Mouse (Mus musculus) lung, postnatal 25 days (tissue): ENCODE results near the gene Klhl33.
"Not testable (repeated sequence)": the region's sequence is repeated elsewhere in the genome, so short reads cannot be mapped to it uniquely, and the experiment has no call there.

Experiments used
- DNase-seq: peaks from one replicate; pipeline ENCODE4 v3.0.0; 2022; ENCODE audit warnings: low spot score

Klhl33 gene

GRCm38 (mm10) chr14:50897374-50897765 is at the start of gene Klhl33:
Gene Klhl33, minus strand, starts transcription at chr14:50897507.
- no peak for DNase-seq

GRCm38 (mm10) chr14:50945526-50945925 is 48.2 kb upstream of the Klhl33 start:
- DNase-seq, result not testable (repeated sequence)

GRCm38 (mm10) chr14:50945081-50945480 is 47.8 kb upstream of the Klhl33 start:
- not testable (repeated sequence) for DNase-seq

GRCm38 (mm10) chr14:50944668-50945033 is 47.3 kb upstream of the Klhl33 start:
- not testable (repeated sequence) for DNase-seq

GRCm38 (mm10) chr14:50943932-50944667 is 46.8 kb upstream of the Klhl33 start, which contains the start of gene Gm49342:
Gene Gm49342, plus strand, starts transcription at chr14:50944517.
- peak; percentile 97 for DNase-seq

GRCm38 (mm10) chr14:50938940-50939339 is 41.6 kb upstream of the Klhl33 start:
- DNase-seq, result no peak

- no peak for DNase-seq
These were observed 41.0 kb upstream of the Klhl33 start for GRCm38 (mm10) chr14:50938119-50938908.

- DNase-seq, result no peak
These were observed 39.3 kb upstream of the Klhl33 start for GRCm38 (mm10) chr14:50936649-50937048.

GRCm38 (mm10) chr14:50931493-50932020 is 34.2 kb upstream of the Klhl33 start:
- no peak for DNase-seq

GRCm38 (mm10) chr14:50930754-50931492 is 33.6 kb upstream of the Klhl33 start, which contains the start of the genes Pip4p1 and Pnp:
Gene Pip4p1, minus strand, starts transcription at chr14:50930856.
Gene Pnp, plus strand, starts transcription at chr14:50931082.
- DNase-seq, result peak; percentile 100

- peak; percentile 72 for DNase-seq
These were observed 33.1 kb upstream of the Klhl33 start for GRCm38 (mm10) chr14:50930377-50930753.

GRCm38 (mm10) chr14:50929951-50930350 is 32.6 kb upstream of the Klhl33 start:
- peak; percentile 18 for DNase-seq

- DNase-seq, result no peak
These were observed 30.1 kb upstream of the Klhl33 start for GRCm38 (mm10) chr14:50927366-50927765.

GRCm38 (mm10) chr14:50925111-50925920 is 28.0 kb upstream of the Klhl33 start:
- no peak for DNase-seq

- peak; percentile 97 for DNase-seq
These were observed 27.2 kb upstream of the Klhl33 start, which contains the start of the genes Osgep and Apex1 for GRCm38 (mm10) chr14:50924281-50925064. Gene Osgep, minus strand, starts transcription at chr14:50924893. Gene Apex1, plus strand, starts transcription at chr14:50924968.

- not testable (repeated sequence) for DNase-seq
These were observed 26.1 kb upstream of the Klhl33 start for GRCm38 (mm10) chr14:50923437-50923836.

- DNase-seq, result no peak
These were observed 14.0 kb upstream of the Klhl33 start for GRCm38 (mm10) chr14:50911356-50911755.

- peak; percentile 35 for DNase-seq
These were observed 10.8 kb upstream of the Klhl33 start for GRCm38 (mm10) chr14:50908126-50908525.

GRCm38 (mm10) chr14:50905327-50905726 is 8.0 kb upstream of the Klhl33 start:
- DNase-seq, result not testable (repeated sequence)

GRCm38 (mm10) chr14:50904828-50905129 is 7.5 kb upstream of the Klhl33 start:
- DNase-seq, result no peak
